Mouse (Mus musculus): ENCODE data around the gene Tmem190. TPM values are rescaled to one million over a fixed set of nuclear protein-coding genes. Genes with fewer than 3 reads are reported as not detected.

Gene Tmem190
- total and polyA plus RNA-seq, 3 experiments, result not detected

DNA sequence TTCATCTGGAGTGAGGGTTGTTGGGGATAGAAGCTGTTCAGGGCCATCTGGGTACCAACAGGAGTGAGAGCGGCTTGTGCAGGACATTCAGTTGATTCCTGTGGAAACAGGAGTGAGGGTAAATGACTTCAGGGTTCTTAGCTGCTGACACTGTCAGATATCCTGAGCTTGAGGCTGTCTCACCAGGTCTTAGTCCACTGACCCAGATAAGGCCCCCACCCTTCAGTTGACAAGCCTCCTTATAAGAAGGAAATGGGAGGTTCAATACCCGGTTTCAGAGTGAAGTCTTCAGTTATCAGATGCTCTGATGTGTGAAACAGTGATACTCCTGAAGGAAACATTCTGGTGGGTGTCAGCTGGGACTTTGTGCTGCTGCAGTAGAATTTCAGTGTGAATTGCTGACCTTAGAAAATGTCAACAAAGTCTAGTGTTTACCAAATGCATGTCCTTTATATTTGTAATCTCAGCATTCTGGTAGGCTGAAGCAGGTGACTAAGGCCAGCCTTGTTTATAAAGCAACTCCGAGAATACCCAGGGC, 12.0 kb downstream of the Tmem190 start:
- Histone ChIP-seq H3K9ac (ENCODE audit: insufficient read depth, low read depth) (peak overlapping the region; percentile 98), H3K27ac (ENCODE audit: insufficient read depth, low read depth) (no peak overlapping the region), H3K4me1 (ENCODE audit: control insufficient read depth in 1 of 2, insufficient read depth in 2 of 2) (peaks cover 5 to 30% of the 10 kb centered on the region in 2 experiments; a peak in 2 of 4 replicates), H3K36me3 (replicated peaks in 1 of 2; ENCODE audit: control insufficient read depth in 1 of 2, insufficient read depth in 1 of 2, low read length in 1 of 2) (peaks cover 39 to 55% of the 10 kb centered on the region in 2 experiments), H3K79me2 (replicated peaks; ENCODE audit: control insufficient read depth, extremely low read depth, insufficient read depth, poor library complexity, severe bottlenecking) (peaks cover 24% of the 10 kb centered on the region), H3K27me3 (replicated peaks) (peaks cover 1% of the 10 kb centered on the region), H3K4me2 (ENCODE audit: insufficient read depth, low read depth, poor library complexity, severe bottlenecking) (peak overlapping the region; percentile 98), H3K4me3 (replicated peaks in 1 of 3; ENCODE audit: low read depth in 2 of 3, low read length in 2 of 3, poor library complexity in 1 of 3) (peak overlapping the region in 2 of 3 experiments; percentile 87 to 97), H3K9me3 (replicated peaks; ENCODE audit: low read length) (no peaks in the 10 kb centered on the region)
- TF ChIP-seq IRF4 (IDR thresholded peaks at IDR 0.05; ENCODE audit: low read depth, low read length) (no peak), JUN (IDR thresholded peaks at IDR 0.05; ENCODE audit: insufficient read depth, low read depth, low read length) (no peak), NELFE (IDR thresholded peaks at IDR 0.05; ENCODE audit: low read depth, low read length) (no peak), SMC3 (IDR thresholded peaks at IDR 0.05; ENCODE audit: low read depth, low read length) (no peak), ZNF384 (IDR thresholded peaks at IDR 0.05; ENCODE audit: low read depth, low read length) (no peak), MAZ (IDR thresholded peaks at IDR 0.05; ENCODE audit: low read depth, low read length) (no peak), ZKSCAN1 (IDR thresholded peaks at IDR 0.05; ENCODE audit: borderline replicate concordance, low read depth, low read length) (no peak), MEF2A (IDR thresholded peaks at IDR 0.05; ENCODE audit: borderline replicate concordance, low read depth, low read length) (no peak), NRF1 (IDR thresholded peaks at IDR 0.05; ENCODE audit: low read depth, low read length) (no peak), TBP (conservative IDR thresholded peaks at IDR 0.05; ENCODE audit: low read depth, low read length) (no peak), EP300 (IDR thresholded peaks at IDR 0.05; ENCODE audit: low read length) (no peak), ETS1 (conservative IDR thresholded peaks at IDR 0.05; ENCODE audit: low read depth, low read length) (no peak), ZC3H11A (IDR thresholded peaks at IDR 0.05; ENCODE audit: low read depth, low read length) (no peak), USF1 (IDR thresholded peaks at IDR 0.05; ENCODE audit: low read depth, low read length) (no peak), E2F4 (IDR thresholded peaks at IDR 0.05; ENCODE audit: insufficient replicate concordance, low read depth, low read length) (no peak), GABPA (IDR thresholded peaks at IDR 0.05; ENCODE audit: insufficient replicate concordance, low read depth, low read length) (no peak)
- dilution Hi-C loops (cut with MboI; ENCODE audit: extremely low pct_ligation_motif_present, extremely low pct_unique_long_range_greater_than_20kb, low sequenced_read_pairs) (no loop called here), in situ Hi-C loops (cut with MboI; ENCODE audit: low pct_ligation_motif_present, low pct_unique_long_range_greater_than_20kb, low sequenced_read_pairs) (no loop called here)
- DNase-seq (ENCODE audit: extremely low read depth), result no peak

DNA sequence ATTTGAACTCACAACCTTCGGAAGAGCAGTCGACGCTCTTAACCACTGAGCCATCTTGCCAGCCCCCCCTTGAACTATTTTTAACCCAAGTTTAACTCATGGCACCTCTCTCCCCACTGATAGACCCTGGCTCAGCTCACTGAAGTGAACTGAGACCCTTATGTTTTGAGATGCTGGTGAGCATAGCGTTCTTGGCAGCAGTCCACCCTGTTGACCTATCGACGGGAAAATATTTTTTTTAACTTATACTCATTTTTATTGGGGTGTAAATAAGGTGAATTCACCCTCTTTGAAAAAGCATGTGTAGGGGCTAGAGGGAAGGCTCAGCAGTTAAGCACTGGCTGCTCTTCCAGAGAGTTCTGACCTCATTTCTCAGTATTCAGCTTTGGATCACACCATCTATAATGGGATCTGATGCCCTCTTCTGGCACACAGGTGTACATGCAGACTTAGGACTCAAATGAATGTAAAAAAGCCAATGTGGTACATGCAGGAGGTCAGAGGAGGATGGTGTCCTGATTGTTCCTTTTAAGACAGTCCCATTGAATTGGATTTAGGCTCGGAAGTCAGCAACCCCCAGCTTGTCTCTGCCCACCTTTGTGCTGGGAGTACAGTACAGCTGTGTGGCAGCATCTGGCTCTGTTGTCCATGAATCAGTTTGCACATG, 13.2 kb downstream of the Tmem190 start:
- Histone ChIP-seq H3K79me2 (replicated peaks; ENCODE audit: control insufficient read depth, extremely low read depth, insufficient read depth, poor library complexity, severe bottlenecking) (peaks cover 24% of the 10 kb centered on the region), H3K36me3 (replicated peaks in 1 of 2; ENCODE audit: control insufficient read depth in 1 of 2, insufficient read depth in 1 of 2, low read length in 1 of 2) (peaks cover 39 to 55% of the 10 kb centered on the region in 2 experiments), H3K9me3 (replicated peaks; ENCODE audit: low read length) (no peaks in the 10 kb centered on the region), H3K27me3 (replicated peaks) (no peaks in the 10 kb centered on the region), H3K4me3 (replicated peaks in 1 of 3; ENCODE audit: low read depth in 2 of 3, low read length in 2 of 3, poor library complexity in 1 of 3) (no peak overlapping the region), H3K9ac (ENCODE audit: insufficient read depth, low read depth) (no peak overlapping the region), H3K4me2 (ENCODE audit: insufficient read depth, low read depth, poor library complexity, severe bottlenecking) (no peak overlapping the region), H3K4me1 (ENCODE audit: control insufficient read depth in 1 of 2, insufficient read depth in 2 of 2) (peaks cover 5 to 26% of the 10 kb centered on the region in 2 experiments; a peak in 2 of 4 replicates), H3K27ac (ENCODE audit: insufficient read depth, low read depth) (no peak overlapping the region)
- DNase-seq (ENCODE audit: extremely low read depth), result no peak
- in situ Hi-C loops (cut with MboI; ENCODE audit: low pct_ligation_motif_present, low pct_unique_long_range_greater_than_20kb, low sequenced_read_pairs) (no loop called here), dilution Hi-C loops (cut with MboI; ENCODE audit: extremely low pct_ligation_motif_present, extremely low pct_unique_long_range_greater_than_20kb, low sequenced_read_pairs) (no loop called here)
- TF ChIP-seq NELFE (IDR thresholded peaks at IDR 0.05; ENCODE audit: low read depth, low read length) (no peak), MXI1 (IDR thresholded peaks at IDR 0.05; ENCODE audit: low read depth, low read length) (peak; percentile 11; the same call in 1 of the 2 replicates), HCFC1 (IDR thresholded peaks at IDR 0.05; ENCODE audit: low read depth, low read length) (no peak), USF1 (IDR thresholded peaks at IDR 0.05; ENCODE audit: low read depth, low read length) (no peak), CHD2 (IDR thresholded peaks at IDR 0.05; ENCODE audit: low read length) (0 out of 2 replicates have a peak, but pooled peaks have one; percentile 13), IRF4 (IDR thresholded peaks at IDR 0.05; ENCODE audit: low read depth, low read length) (0 out of 2 replicates have a peak, but pooled peaks have one; percentile 14), RCOR1 (conservative IDR thresholded peaks at IDR 0.05; ENCODE audit: low read depth, low read length) (0 out of 2 replicates have a peak, but pooled peaks have one; percentile 19), TCF12 (IDR thresholded peaks at IDR 0.05; ENCODE audit: low read depth, low read length) (0 out of 2 replicates have a peak, but pooled peaks have one; percentile 10), CTCF (conservative IDR thresholded peaks at IDR 0.05 in 1 of 2, IDR thresholded peaks at IDR 0.05 in 1 of 2; ENCODE audit: low read depth in 2 of 2, low read length in 2 of 2) (peak; percentile 49 to 58), POLR2A (IDR thresholded peaks at IDR 0.05; ENCODE audit: low read depth, low read length) (peak; percentile 61; the same call in 1 of the 2 replicates), MEF2A (IDR thresholded peaks at IDR 0.05; ENCODE audit: borderline replicate concordance, low read depth, low read length) (0 out of 2 replicates have a peak, but pooled peaks have one; percentile 12), ZMIZ1 (IDR thresholded peaks at IDR 0.05; ENCODE audit: low read depth, low read length) (peak; percentile 22; the same call in 1 of the 2 replicates), MAFK (IDR thresholded peaks at IDR 0.05; ENCODE audit: insufficient replicate concordance, low read length) (no peak), SMC3 (IDR thresholded peaks at IDR 0.05; ENCODE audit: low read depth, low read length) (peak; percentile 44), EP300 (IDR thresholded peaks at IDR 0.05; ENCODE audit: low read length) (no peak), RAD21 (IDR thresholded peaks at IDR 0.05; ENCODE audit: low read depth, low read length) (peak; percentile 24), BHLHE40 (IDR thresholded peaks at IDR 0.05; ENCODE audit: low read depth, low read length) (no peak), ETS1 (conservative IDR thresholded peaks at IDR 0.05; ENCODE audit: low read depth, low read length) (no peak), USF2 (conservative IDR thresholded peaks at IDR 0.05; ENCODE audit: low read depth, low read length) (no peak), MAZ (IDR thresholded peaks at IDR 0.05; ENCODE audit: low read depth, low read length) (0 out of 2 replicates have a peak, but pooled peaks have one; percentile 42)

Data from CH12.LX (cell line).